Mouse (Mus musculus) spleen, adult 12 weeks (tissue): Measurements from ENCODE around the gene Fcgrt.
"Not testable (repeated sequence)": the region's sequence is repeated elsewhere in the genome, so short reads cannot be mapped to it uniquely, and the experiment has no call there.

Experiments
- DNase-seq: peaks from one replicate; pipeline ENCODE4 v3.0.0; 2022; ENCODE audit warnings: low spot score

Fcgrt gene

DNA sequence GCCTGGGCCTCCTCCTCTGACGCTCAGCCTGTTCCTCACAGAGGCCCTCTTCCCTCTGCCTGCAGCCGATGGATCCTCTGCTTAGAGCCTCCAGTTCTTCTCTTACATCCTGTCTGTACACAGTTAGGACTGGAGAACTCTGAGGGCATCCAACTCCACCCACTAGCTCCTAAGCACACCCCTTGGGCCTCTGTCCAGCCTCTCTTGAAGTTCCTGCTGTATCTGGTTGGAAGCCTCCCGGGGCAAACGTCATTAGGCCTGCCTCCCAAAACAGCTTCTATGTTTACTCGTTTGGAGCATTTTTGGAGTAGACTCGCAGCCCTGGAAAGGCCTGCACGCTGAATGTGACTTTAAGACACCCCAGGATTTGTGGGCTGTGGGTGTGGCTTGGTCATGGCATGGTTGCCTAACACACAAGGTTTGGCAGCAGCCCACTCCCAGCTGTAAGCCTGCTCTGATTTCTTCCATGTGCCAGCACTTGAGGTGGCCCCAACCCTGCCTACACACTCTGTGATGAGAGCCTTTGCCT, at the start of gene Fcgrt:
Gene Fcgrt (minus strand): TSS at position 200 of the 529 bp plus-strand sequence.
- DNase-seq, result no peak

DNA sequence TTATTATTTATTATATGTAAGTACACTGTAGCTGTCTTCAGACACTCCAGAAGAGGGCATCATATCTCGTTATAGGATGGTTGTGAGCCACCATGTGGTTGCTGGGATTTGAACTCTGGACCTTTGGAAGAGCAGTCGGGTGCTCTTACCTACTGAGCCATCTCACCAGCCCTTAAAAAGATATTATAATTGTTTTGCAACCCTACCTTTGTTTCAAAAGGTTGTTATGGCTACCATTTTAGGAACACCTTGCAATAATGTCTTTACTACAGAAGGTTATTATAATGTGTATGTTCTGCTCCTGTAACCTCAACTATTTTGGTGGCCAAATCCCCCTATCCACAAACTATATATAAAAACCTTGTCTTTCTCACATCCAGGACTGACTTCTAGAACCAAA, 49.4 kb upstream of the Fcgrt start:
- DNase-seq, result not testable (repeated sequence)

DNA sequence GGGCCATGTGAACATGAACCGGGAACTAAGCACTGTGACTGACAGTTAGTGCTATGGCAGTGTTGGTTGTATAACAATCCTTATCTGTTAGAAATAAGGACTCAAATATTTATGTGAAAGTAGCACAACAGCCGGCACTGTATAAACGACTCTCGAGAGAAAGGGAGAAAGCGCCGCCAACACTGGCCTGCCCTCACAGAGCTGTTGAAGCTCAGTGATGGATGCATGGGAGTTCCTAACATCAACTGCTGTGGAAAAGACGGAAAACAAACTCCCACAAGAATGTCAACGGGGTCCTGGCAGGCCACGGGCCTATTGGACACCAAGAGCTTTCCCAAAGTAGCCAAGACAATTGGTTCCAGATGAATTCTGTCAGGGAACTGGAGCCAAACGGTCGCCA, 47.7 kb upstream of the Fcgrt start:
- no peak for DNase-seq

DNA sequence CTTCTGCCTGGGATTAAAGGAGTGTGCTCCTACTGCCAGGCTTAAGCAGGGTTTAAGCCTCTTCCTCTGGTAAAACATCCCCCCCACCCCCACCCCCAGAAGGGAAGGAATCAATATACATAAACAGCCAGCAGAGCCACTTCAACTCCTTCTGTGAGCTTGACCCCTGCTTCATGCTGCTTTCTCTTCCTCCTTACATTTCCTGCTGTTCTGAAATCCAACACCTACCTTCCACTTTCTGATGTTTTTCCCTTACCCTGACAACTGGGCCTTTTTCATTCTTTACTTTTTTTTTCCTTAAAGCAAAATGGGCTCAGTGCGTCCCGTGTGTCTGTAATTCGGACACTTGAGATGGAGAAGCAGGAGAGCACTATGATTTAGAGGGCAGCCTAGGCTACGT, 46.7 kb upstream of the Fcgrt start:
- no peak for DNase-seq

DNA sequence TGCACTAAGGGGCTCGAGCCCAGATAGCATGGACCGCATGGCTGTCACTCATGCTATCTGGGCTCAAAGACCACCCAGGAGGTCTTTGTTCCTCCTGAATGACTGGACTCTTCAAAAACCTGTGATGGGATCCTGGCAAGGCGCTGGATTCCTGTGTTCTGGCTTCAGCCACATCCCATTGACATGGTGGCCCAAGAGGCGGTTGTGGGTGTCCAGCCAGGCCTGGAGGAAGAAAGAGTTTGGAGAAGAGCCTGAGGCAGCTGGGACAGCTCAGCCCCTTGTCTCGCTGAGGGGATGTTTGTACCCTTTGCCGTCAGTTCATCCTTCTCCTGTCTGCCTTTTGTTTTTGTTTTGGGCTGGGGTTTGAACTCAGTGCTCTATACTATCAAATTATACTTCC, 45.9 kb upstream of the Fcgrt start:
- no peak for DNase-seq

DNA sequence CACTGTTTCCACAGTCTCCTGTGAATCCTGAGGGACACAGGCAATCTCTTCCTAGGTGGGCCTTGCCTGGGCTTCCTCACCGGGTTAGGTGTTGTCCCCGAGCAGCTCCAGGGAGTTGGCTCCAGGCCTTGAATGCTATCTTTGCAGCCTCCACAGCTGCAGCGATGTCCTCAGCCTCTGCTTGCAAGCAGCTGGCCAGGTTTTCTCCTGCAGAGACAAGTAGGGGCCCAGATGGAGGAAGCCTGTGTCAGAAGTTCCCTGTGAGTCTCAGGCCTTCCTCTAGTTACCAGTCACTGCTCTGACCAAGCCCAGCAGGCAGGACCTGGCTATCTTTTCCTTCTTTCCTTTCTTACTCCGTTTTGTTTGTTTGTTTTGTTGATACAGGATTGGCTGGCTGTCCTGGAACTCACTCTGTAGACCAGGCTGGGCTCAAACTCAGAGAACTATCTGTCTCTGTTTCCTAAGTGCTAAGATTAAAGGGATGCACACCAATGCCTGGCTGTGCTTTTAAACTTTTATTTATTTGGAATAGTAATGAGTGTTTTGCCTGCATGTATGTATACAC, 45.0 kb upstream of the Fcgrt start:
- DNase-seq, result no peak

DNA sequence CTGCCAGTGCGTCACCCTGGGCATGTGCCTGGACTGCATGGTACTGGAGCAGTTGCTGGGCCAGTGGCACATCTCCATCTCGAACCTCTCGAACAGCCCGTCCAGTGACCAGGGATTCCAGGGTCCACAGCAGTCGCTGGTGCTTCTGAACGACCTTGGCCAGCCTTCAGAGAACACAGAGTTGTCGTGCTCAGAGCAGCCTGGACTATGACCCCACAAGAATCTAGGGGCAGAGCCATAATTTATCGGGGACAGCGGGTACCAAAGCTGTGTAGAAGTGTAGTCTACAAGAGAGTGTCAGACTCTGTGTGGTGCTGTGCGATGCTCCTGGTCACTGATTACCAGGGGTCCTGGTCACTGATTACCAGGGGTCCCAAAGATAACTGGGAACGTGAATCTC, 44.2 kb upstream of the Fcgrt start:
- DNase-seq, result no peak

DNA sequence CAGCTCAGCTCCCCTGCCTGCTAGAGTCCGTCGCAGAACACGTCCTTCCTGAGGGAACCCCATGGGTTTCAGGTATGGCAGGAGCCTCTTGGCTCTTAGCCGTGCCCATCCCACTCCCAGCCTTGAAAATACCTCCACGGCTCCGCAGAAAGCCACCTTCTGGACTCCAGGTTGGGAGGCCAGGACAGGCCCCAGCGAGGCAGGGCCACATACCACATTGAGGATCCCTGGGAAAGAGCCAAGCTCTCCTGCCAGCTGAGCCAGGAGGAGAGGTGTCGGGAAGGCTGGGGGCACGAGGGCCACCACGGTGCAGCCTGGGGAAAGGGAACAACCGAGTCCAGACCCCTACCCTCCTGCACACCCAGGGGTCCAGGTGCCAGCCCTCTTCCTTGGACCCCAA, 43.6 kb upstream of the Fcgrt start:
- no peak for DNase-seq

DNA sequence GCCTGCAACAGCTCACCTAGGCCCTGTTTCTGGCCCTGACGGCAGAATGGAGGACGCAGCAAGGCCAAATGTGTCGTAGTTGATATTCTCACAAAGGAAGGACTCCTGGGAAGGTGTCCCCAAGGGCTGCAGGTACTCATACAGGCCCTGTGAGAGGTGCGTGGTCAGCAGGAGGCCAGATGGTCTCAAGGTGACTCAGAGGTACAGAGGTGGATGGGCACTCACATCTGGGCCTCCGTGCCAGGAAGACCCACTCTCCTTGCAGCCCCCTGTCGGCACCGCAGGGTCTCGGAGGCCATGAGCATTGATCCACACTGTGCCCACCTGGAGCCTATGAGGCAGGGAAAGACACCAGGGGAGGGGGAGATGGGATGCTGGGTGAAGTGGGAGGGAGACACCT, 41.8 kb upstream of the Fcgrt start:
- DNase-seq, result no peak

DNA sequence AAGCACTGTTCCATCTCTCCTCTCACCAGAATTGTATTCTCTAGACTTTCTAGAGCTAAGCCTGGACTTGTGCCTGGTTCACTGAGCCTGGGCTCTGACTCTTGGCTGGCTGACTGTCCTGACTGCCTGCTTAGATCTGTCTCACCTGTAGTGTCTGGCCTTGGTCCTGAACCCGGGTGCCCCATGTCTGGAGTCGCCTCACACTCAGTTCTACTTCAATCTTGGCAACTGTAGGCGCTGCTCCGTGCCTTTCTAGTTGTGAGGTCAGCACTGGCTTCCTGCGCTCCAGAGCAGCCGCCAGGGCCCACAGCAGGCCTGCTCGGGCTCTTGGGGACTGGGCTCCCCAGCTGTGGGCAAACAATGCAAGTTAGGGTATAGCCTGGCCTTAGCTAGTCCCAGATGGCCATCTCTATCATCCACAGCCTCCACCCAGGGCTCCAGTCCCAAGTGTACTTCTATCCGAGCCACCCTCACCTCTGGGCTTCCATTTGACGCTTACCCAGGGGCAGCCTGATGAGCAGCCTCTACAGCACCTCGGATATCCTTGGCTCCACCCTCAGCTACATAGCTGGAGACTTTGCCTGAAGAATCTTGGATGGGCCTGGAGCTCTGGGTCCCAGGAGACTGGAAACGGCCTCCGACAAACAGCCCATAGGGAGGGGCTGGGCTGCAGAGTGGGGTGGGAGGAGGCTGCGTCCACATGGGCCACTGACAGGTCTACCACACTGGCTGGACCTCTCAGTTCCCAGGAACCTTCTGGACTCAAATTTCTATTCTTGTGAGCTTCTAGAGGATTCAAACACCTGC, 40.9 kb upstream of the Fcgrt start:
- DNase-seq, result no peak

DNA sequence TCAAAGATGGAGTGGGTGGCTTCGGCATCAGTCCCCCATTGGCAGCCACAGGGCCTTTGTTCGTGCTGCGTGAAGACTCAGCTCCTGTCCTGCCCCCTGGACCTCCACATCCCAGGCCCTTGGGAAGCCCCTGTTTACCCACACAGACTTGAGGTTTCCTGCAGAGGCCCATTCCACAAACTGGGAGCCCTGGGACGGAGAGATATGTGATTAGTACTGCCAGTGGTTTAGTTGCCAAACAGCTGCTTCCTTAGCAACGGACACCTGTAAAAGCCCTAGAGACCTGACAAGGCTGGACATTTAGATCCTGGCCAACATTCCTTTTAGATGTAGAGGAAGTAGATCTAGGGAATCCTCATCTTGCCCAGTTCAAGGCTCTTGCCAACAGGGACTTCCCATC, 38.3 kb upstream of the Fcgrt start:
- no peak for DNase-seq

DNA sequence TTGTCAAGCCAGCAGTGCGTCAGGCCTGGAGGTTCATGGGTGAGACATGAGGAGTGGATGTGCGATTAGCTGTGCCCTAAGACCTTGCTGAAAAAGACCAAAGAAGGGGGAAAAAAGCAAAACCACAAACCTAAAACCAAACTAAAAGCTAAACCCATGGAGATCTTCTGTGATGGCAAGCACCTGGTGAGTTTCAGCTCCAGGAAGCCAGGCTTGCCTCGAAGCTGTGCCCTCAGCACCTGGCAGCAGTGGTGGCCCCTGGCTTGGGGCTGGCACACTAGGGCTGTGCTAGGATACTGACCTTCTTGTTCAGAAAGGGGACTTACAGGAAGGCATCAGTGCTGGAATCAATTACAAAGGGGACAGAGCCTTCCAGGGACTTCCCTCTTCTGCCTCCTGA, 37.7 kb upstream of the Fcgrt start:
- no peak for DNase-seq

DNA sequence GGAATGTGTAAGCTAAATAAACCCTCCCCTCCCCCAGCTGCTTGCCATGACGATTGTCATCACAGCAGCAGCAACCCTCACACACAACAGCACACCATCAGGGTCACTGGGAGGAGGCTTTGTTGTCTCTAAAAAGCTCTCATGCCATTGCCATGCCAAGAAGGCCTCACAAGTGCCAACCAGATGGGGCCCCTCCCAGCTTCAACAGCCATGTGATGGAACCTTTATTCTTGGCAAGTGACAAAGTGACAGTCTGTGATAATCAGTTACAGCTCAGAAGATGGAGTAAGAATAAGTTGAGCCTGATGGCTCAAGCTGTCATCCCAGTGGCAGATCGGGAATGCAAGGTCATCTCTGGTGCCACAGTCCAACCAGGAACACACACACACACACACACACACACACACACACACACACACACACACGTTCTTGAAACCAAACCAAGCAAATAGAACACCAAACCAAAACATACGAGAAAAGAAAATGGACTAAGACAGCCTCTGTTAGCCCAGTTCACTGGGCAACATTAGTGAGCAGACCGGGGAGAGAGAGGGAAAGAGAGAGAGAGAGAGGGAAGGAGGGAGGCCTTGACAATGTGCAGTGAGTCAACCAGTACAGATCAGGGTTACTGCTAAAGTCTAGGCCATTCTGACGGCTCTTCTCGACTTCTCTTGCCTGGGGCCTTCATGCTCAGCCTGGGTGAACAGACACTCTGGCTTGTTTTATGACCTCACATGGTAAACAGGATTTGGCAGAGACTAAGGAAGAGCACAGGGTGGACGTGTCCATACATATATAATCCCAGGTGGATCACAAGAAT, 36.5 kb upstream of the Fcgrt start:
- DNase-seq, result no peak

DNA sequence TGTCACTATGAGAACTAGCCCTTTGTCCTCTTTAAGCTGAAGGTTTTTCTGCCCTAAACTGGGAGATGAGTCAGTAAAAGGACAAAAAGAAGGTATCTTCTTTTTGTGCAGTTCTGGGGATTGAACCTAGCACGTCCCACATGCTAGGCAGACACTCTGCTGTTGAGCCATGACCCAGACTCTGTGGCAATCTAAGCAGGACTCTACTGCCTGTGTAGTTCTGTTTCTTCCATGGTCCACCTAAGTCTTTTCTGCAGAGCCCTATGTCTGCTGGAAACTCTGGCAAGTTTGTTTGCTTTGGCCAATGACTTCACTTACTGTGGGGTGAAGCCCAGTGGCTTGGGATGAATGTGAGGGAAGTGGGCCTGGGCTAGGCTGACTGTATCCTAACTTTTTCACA, 34.8 kb upstream of the Fcgrt start:
- DNase-seq, result no peak

DNA sequence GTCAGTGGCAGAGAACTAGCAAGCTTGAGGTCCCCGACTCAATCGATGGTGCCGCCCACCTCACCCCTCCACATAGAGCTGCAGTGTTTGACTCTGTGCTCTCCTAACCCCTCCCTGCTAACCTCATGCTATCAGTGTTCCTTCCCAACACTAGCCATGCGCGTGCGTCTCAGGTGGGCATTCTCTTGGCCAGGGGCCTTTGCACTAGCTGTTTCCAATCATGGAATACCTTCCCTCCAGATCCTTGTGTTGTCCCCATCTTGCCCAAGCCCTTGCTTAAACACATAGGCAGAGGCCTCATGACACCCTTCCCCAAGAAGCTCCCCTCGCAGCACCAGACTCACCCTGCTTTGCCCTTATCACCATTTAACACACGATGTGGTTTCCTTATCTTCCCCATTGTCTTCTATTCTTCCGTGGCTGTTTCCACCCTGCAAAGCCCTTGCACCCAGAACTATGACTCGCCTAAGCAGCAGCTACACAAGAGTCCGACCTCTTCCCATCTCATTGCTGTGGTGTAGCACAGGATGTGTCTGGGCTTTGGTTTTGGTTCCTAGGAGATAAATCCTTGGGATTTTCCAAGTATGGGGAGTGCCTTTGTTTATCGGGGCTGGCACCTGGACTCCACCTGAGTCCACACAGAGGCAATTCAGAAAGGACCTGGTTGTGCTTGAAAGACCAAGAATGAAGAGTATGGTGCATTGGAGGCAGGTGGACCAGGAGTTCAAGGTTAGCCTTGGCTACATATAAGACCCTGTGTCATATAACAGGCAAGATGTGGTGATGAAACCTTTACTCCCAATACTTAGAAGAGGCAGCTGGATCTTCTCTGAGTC, 33.7 kb upstream of the Fcgrt start:
- no peak for DNase-seq

DNA sequence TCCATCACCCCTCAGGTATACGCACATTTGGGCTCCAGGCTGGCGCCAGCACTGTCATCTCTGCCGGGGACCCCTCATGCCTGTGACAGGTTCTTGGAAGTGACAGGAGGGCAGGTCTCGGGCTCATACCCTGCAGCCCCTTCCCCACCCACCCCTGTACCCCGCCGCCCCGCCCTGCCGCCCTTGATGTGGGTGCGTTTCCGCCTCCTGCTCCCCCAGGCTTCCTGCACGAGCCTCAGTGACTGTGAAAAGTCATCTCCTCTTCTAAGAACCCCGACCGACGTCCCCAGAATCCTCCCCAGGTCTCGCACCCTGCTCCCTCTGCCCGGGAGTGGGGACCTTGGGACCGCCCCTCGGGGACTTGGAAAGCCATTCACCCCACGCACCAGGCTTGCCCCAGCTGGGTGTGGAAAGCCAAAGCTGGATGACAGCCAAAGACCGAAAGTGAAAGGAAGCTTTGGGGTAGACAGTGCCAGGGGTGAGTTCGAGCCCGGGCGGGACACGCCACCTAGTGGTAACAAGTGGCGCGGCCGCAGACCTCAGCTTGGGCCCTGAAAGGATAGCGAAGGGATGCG, 32.4 kb upstream of the Fcgrt start, which contains the start of the genes Gm45713 and Flt3l:
Gene Gm45713 (minus strand): TSS at position 239 of the 575 bp plus-strand sequence.
Gene Flt3l (minus strand): TSS at position 440 of the 575 bp plus-strand sequence.
- peak; percentile 86 for DNase-seq

DNA sequence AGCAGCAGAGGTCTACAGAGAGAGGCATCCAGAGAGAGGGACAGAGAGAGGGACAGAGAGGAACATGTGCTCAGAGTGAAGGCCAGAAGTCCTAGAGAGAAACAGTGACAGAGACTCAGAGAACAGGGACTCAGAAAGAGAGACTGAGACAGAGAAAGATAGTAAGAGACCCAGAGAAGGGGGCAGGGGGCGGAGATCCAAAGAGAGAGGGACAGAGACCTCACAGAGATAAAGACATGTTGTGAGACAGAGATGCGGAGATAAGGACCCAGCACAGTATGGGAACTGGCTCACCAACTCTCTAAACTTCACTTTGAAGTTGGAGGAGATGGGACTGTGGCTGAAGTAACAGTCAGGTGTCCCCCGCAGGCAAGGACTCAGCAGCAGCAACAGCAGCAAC, 31.7 kb upstream of the Fcgrt start:
- no peak for DNase-seq

DNA sequence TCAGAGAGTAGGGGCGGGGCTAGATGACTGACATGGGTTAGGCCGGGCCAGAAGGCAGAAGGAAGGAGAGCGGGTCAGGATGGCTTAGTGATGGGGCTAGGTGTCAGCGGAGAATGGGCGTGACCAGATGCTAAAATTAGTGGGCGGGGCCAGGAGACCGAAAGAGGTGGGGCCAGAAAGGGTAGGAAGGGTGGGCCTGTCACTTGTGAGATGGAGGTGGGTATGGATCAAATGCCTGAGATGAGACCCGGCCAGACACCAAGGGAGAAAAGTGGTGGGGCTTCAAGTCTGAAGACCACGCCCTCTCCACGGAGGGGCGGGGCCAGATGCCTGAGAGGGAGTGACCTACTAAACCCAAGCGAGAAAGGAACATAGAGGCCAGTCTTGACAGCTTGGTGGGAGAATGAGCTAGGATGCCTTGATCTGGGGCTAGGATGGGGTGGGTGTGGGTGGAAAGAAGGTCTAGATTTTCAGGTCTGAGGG, 30.9 kb upstream of the Fcgrt start:
- no peak for DNase-seq

DNA sequence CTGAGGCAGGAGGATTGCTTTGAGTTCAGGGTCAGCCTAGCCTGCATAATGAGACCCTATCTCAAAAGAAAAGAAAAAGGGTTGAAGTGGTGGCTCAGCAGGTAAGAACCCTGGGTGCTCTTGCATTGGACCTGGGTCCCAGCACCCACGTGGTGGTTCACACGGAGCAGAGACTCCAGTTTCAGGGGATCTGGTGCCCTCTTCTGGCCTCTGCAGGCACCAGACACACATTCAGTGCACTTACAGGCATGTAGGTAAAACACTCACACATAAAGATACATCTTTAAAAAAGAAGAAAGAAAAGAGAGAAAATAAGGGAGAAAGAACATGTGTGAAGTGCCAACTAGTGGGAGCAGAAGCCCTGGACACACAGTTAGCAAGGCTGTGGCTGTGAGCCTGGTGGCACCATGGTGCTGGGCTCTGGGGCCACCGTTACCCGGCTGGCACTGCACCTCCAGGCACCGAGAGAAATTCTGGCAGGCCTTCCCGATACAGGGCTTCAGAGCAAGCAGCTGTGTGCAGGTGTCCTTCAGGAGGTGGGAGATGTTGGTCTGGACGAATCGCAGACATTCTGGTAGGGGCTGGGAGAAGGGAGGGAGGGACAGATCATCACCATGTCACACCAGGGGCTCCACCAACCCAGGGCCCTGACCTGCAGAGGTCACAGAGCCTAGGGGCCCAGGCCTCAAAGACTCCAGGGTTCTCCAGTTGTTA, 30.0 kb upstream of the Fcgrt start:
- DNase-seq, result no peak

DNA sequence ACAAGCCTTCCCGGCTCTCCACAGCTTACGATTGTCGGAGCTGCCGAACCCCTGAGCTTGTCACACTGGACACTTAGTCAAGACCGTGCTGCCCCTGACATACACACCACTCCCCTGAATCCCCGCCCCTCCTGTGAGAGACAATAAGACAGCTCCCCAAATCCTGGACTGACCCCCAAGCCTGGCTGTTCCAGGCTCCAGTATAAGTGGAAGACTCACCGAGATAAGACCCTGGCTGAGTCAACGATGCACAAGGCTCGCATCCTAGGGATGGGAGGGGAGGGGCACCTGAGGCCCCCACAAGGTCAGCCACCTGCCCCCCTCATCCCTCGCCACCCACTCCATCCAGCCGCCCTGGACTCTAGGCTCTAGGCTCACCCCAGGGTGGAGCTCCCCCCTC, 28.2 kb upstream of the Fcgrt start:
- DNase-seq, result no peak
